ENCODE assay signal across 8 mouse cellular contexts in the genomic region with DNA sequence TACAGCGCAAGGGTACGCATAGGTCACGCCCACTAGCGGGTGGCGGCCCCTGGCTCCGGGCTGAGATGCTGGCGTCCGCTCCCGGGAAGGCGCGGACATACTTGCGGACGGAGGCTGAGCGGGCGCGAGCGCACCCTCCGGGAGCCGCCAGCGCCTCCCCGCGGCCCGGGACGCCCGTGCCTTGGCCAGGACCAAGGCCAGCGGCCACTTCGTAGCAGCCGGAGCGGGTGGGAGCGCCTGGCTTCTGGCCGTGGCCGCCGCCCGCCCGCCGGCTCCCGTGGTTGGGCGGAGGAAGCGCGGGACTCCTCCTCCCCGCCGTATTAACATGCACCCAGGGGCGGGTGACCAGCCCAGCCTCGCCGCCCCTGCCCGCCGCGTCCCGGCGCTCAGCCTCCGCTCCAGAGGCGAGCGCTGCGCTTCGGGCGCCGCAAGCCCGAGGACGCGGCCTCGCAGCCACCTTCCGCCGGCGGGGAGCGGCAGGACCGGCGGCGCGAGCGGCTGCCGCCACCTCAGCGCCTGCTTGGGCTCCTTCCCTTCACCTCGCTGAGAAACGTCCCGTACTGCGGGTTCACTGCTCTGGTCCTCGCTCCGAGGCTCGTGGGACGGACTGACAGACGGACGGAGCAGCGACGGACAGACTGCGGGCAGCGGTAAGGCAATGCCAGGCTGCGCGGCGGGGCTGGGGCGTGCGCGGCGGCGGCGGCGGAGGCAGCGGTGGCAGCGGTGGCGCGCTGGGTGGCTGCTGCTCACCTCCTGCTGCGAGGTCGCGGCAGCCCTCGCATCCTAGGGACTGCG. TPM values are rescaled to one million over a fixed set of nuclear protein-coding genes. Genes with fewer than 3 reads are reported as not detected.
DNase-seq lines count a peak whose midpoint lies in the region; ATAC-seq lines count a peak whose summit lies in the region.

A gene (plus strand): TSS at position 53 of the 795 bp plus-strand sequence.

- peak; percentile 37; the same call in 1 of the 2 replicates for ATAC-seq in megakaryocyte-erythroid progenitor cell, adult 5-6 weeks (replicated peaks; ENCODE audit: low FRiP score, low TSS enrichment, poor library complexity, severe bottlenecking)

- H3K9me3 ChIP-seq in hindbrain, embryonic 10.5 days = no peaks in the 10 kb centered on the region

- H3K36me3 ChIP-seq in hindbrain, embryonic 10.5 days = no peaks in the 10 kb centered on the region

- DNase-seq in adrenal gland, adult 18-20 months (ENCODE audit: low spot score in 2 of 2) = peak; percentile 75 to 89
- DNase-seq in cerebellum, adult 8-10 months = peak; percentile 87
- DNase-seq in forelimb bud, embryonic 11.5 days (ENCODE audit: low read depth, low spot score) = peak; percentile 67
- DNase-seq in hindbrain, embryonic 10.5 days (ENCODE audit: low spot score) = peak; percentile 82
- DNase-seq in layer of hippocampus, postnatal 10 days (ENCODE audit: low spot score in 2 of 2) = peak; percentile 73 to 82
- peak; percentile 74 for DNase-seq in right cerebral cortex, postnatal 4 days
- DNase-seq in c-Kit-positive CD71-positive TER-119-positive erythroid progenitor cells, embryonic 14.5 days (ENCODE audit: low spot score) = no peak

- H3K4me3 ChIP-seq in hindbrain, embryonic 10.5 days = peak within 1 kb of the TSS; percentile 71

- WGBS in hindbrain, embryonic 10.5 days = under 1% methylated on average over 104 of the region's 105 CpGs

- H3K27me3 ChIP-seq in hindbrain, embryonic 10.5 days (ENCODE audit: insufficient read depth, poor library complexity, severe bottlenecking) = peaks cover 40% of the 10 kb centered on the region

- peak within 1 kb of the TSS; percentile 69 for H3K27ac ChIP-seq in hindbrain, embryonic 10.5 days

- H3K4me1 ChIP-seq in hindbrain, embryonic 10.5 days (replicated peaks) = peaks cover 18% of the 10 kb centered on the region

RNA-seq across cellular contexts. Expression of the gene that starts here (rescaled TPM):
- total RNA-seq in adrenal gland, adult 18-20 months (2021) = 10 to 100 TPM; 21.6 to 40.4 TPM
- 1.7 and 2.4 TPM in 2 replicates for polyA plus RNA-seq in hindbrain, embryonic 10.5 days (2016; fragmentation: Nextera tagmentation; extraction: Ambion mirVana)
- total RNA-seq in layer of hippocampus, postnatal 10 days (2021) = 100 to 1,000 TPM; 254 to 263 TPM
- not detected in 2 replicates for total RNA-seq in megakaryocyte-erythroid progenitor cell, adult 5-6 weeks (2014; fragmentation: Nextera tagmentation)
- total RNA-seq in megakaryocyte-erythroid progenitor cell, adult 5-6 weeks (2017) = not detected in 2 replicates

Comparison
In these comparisons a context has a peak if more than half of its experiments do, and no peak if none do; other contexts are left out.
1. RNA of the gene that starts here (total RNA-seq): 254 to 263 TPM in layer of hippocampus, postnatal 10 days and 21.6 to 40.4 TPM in adrenal gland, adult 18-20 months; not detected in megakaryocyte-erythroid progenitor cell, adult 5-6 weeks; every median in the first group is over 10 times any median in the second.
2. RNA of the gene that starts here (total RNA-seq): 254 to 263 TPM in layer of hippocampus, postnatal 10 days; 21.6 to 40.4 TPM in adrenal gland, adult 18-20 months; every median in the first group is over 4 times any median in the second.
3. Peak in ATAC-seq in megakaryocyte-erythroid progenitor cell, adult 5-6 weeks; RNA of the gene not detected or under 1 TPM.